Mouse (Mus musculus): ENCODE data around the gene Stk38.
"Not testable (repeated sequence)": the region's sequence is repeated elsewhere in the genome, so short reads cannot be mapped to it uniquely, and the experiment has no call there.

The Stk38 gene

GRCm38 (mm10) chr17:29035506-29035905 lies 27.7 kb upstream of the Stk38 start:
- DNase-seq, result peak in 1 of 2 experiments; percentile 57

- no peak for DNase-seq
These were observed 26.5 kb upstream of the Stk38 start for GRCm38 (mm10) chr17:29034264-29034663.

- no peak for DNase-seq
These were observed 25.8 kb upstream of the Stk38 start for GRCm38 (mm10) chr17:29033569-29034061.

- DNase-seq, result peak; percentile 99 to 100
These were observed 24.7 kb upstream of the Stk38 start, which contains the start of gene Srsf3 for GRCm38 (mm10) chr17:29032274-29033069. Gene Srsf3 (plus strand): TSS chr17:29032628.

- no peak for DNase-seq
These were observed 24.0 kb upstream of the Stk38 start for GRCm38 (mm10) chr17:29031771-29032273.

GRCm38 (mm10) chr17:29031085-29031711 lies 23.4 kb upstream of the Stk38 start:
- DNase-seq, result not testable (repeated sequence)

- no peak for DNase-seq
These were observed 22.7 kb upstream of the Stk38 start for GRCm38 (mm10) chr17:29030321-29031034.

GRCm38 (mm10) chr17:29026652-29027356 lies 19.0 kb upstream of the Stk38 start:
- no peak for DNase-seq

- DNase-seq, result no peak
These were observed 17.2 kb upstream of the Stk38 start for GRCm38 (mm10) chr17:29024896-29025565.

- no peak for DNase-seq
These were observed 16.5 kb upstream of the Stk38 start for GRCm38 (mm10) chr17:29024047-29024892.

GRCm38 (mm10) chr17:29023346-29023745 lies 15.6 kb upstream of the Stk38 start:
- DNase-seq, result no peak

GRCm38 (mm10) chr17:29022230-29022819 lies 14.5 kb upstream of the Stk38 start:
- peak in 1 of 2 experiments; percentile 26 for DNase-seq

- DNase-seq, result no peak
These were observed 12.6 kb upstream of the Stk38 start for GRCm38 (mm10) chr17:29020444-29020843.

GRCm38 (mm10) chr17:29019391-29019790 lies 11.6 kb upstream of the Stk38 start:
- no peak for DNase-seq

- DNase-seq, result no peak
These were observed 10.6 kb upstream of the Stk38 start for GRCm38 (mm10) chr17:29018292-29018984.

- DNase-seq, result no peak
These were observed 8.9 kb upstream of the Stk38 start for GRCm38 (mm10) chr17:29016705-29017104.

GRCm38 (mm10) chr17:29015638-29016037 lies 7.8 kb upstream of the Stk38 start:
- DNase-seq, result peak; percentile 24 to 45

- DNase-seq, result no peak
These were observed 6.4 kb upstream of the Stk38 start for GRCm38 (mm10) chr17:29014235-29014634.

- DNase-seq, result no peak
These were observed 1.4 kb upstream of the Stk38 start for GRCm38 (mm10) chr17:29009181-29009580.

- no peak for DNase-seq
These were observed 493 bp upstream of the Stk38 start for GRCm38 (mm10) chr17:29008326-29008650.

Data from cerebellum, postnatal 25 days (tissue).